In the genomic region with DNA sequence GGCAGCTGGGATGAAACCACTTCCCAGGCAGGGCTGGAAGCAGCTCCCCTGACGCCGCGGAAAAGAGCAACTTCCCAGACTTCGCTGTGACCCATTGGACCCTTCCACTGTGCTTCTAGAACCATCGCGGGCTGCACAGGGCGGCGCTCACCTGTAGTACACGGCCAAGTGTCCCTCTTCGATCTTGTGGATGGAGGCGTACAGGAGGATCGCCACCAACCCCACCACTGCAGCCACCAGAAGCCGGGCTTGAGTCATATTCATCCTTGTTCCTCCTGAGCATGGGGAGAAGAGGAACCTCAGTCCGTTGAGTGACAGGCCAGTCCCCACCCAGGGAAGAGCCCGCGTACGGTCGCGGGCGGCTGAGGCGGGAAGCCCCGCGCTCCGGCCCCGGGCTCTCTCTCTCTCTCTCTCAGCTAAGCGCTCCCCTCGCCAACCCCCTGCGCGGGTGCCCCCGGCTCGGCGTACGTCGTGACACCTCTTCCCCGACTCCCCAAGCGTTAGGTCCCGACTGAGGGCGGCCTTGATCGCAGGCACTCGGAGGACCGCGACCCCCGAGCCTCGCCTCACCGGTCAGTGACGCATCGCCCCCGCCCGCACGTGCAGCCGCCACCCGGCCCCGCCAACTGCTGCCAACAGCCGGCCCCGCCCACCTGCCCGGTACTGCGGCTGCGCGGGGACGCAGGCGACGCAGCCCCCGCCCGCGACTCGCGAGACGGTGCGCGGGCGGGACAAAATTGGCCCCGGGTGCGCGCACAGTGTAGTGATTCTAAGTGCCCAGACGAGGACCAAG, we compare ENCODE assay signal across 8 mouse cellular contexts. TPM values are rescaled to one million over a fixed set of nuclear protein-coding genes. Genes with fewer than 3 reads are reported as not detected.
DNase-seq lines count a peak whose midpoint lies in the region; ATAC-seq lines count a peak whose summit lies in the region.

A gene (minus strand): TSS at position 665 of the 793 bp plus-strand sequence.

- H3K27ac ChIP-seq in hindbrain, embryonic 15.5 days (replicated peaks): peak within 1 kb of the TSS; percentile 80

- WGBS in hindbrain, embryonic 15.5 days: under 1% methylated on average over 72 of the region's 75 CpGs

- peak within 1 kb of the TSS; percentile 76 for H3K4me3 ChIP-seq in hindbrain, embryonic 15.5 days

- peak; percentile 33 for DNase-seq in WW6 (ENCODE audit: low read depth, low spot score)
- peak; percentile 91 to 94 for DNase-seq in cerebellum, postnatal 36 days
- DNase-seq in frontal cortex, postnatal 36 days (ENCODE audit: low spot score in 2 of 2): peak; percentile 90 to 91
- DNase-seq in left cerebral cortex, adult 11 months (ENCODE audit: low spot score): peak; percentile 73
- peak; percentile 92 for DNase-seq in lung, postnatal 36 days
- DNase-seq in retina, embryonic 14.5 days (ENCODE audit: low spot score): peak; percentile 90
- DNase-seq in thymus, postnatal 36 days: peak; percentile 88 to 90

- H3K4me1 ChIP-seq in hindbrain, embryonic 15.5 days (replicated peaks): peaks cover 19% of the 10 kb centered on the region

- H3K9ac ChIP-seq in hindbrain, embryonic 15.5 days: peak within 1 kb of the TSS; percentile 83

- H3K27me3 ChIP-seq in hindbrain, embryonic 15.5 days: no peaks in the 10 kb centered on the region

- H3K36me3 ChIP-seq in hindbrain, embryonic 15.5 days: peaks cover 13% of the 10 kb centered on the region; the same call in 1 of the 2 replicates

- ATAC-seq in hindbrain, embryonic 15.5 days (ENCODE audit: low FRiP score, low read depth): peak; percentile 95

- H3K4me2 ChIP-seq in hindbrain, embryonic 15.5 days: peak within 1 kb of the TSS; percentile 66

- H3K9me3 ChIP-seq in hindbrain, embryonic 15.5 days: no peaks in the 10 kb centered on the region

RNA-seq across cellular contexts. Expression of the gene that starts here (rescaled TPM):
- polyA plus RNA-seq in hindbrain, embryonic 15.5 days (2015; fragmentation: Nextera tagmentation; extraction: Ambion mirVana): 21.6 and 22.9 TPM in 2 replicates

Comparison
In these comparisons a context has a peak if more than half of its experiments do, and no peak if none do; other contexts are left out.
1. Peak in every context shown above with its lines: DNase-seq, ATAC-seq, H3K4me3 ChIP-seq and H3K27ac ChIP-seq.
2. DNase-seq: peak in every context shown above with its lines; median percentile 92 in cerebellum, postnatal 36 days; 92 in lung, postnatal 36 days; 90 in frontal cortex, postnatal 36 days; 90 in retina, embryonic 14.5 days; 89 in thymus, postnatal 36 days; 73 in left cerebral cortex, adult 11 months; 33 in WW6.